In genomic region chr16:24206461-24206861, GRCm38 (mm10) we compare ENCODE assay signal across 12 mouse cellular contexts.
DNase-seq lines count a peak whose midpoint lies in the region; ATAC-seq lines count a peak whose summit lies in the region.
"Had no signal": no experiment of that assay in that cellular context is flagged by ENCODE, and none has a peak within 500 bp of the region (broad histone marks: within the 10 kb centered on the region; RNA-seq: fewer than 3 reads in every experiment).

No protein-coding gene starts in this region.

- H3K9ac ChIP-seq in kidney, embryonic 15.5 days: no peak overlapping the region
- H3K9ac ChIP-seq: heart, embryonic 12.5 days; neural tube, embryonic 12.5 days had no signal

- H3K27ac ChIP-seq in kidney, embryonic 15.5 days: no peak overlapping the region
- H3K27ac ChIP-seq in brown adipose tissue, adult 24 weeks (replicated peaks; ENCODE audit: low read depth, low read length): peak overlapping the region; percentile 57
- H3K27ac ChIP-seq: hindbrain, postnatal 0 days; neural tube, embryonic 12.5 days had no signal

- H3K4me1 ChIP-seq in kidney, embryonic 15.5 days: peaks cover 25% of the 10 kb centered on the region
- peaks cover 4% of the 10 kb centered on the region; the same call in 1 of the 2 replicates for H3K4me1 ChIP-seq in brown adipose tissue, adult 24 weeks (ENCODE audit: control insufficient read depth, insufficient read depth, insufficient read length, low read length)
- H3K4me1 ChIP-seq: neural tube, embryonic 12.5 days had no signal

- WGBS in kidney, embryonic 15.5 days: 66% methylated on average over 4 of the region's 4 CpGs

- H3K27me3 ChIP-seq in kidney, embryonic 15.5 days: no peaks in the 10 kb centered on the region
- H3K27me3 ChIP-seq: heart, embryonic 12.5 days; neural tube, embryonic 12.5 days had no signal

- H3K4me2 ChIP-seq in kidney, embryonic 15.5 days: no peak overlapping the region
- H3K4me2 ChIP-seq: heart, embryonic 12.5 days; liver, embryonic 11.5 days; neural tube, embryonic 12.5 days had no signal

- H3K9me3 ChIP-seq in kidney, embryonic 15.5 days (replicated peaks): no peaks in the 10 kb centered on the region
- H3K9me3 ChIP-seq: heart, embryonic 12.5 days; neural tube, embryonic 12.5 days had no signal

- ATAC-seq in kidney, embryonic 15.5 days (replicated peaks; ENCODE audit: low FRiP score): no peak
- ATAC-seq in CD4-positive, CD25-positive, alpha-beta regulatory T cell, adult 4 months: peak; percentile 16
- ATAC-seq: hindbrain, postnatal 0 days had no signal

- peak; percentile 20 for DNase-seq in kidney, adult 9 months
- peak; percentile 72 for DNase-seq in lung, postnatal 25 days (ENCODE audit: low spot score)
- DNase-seq in left cerebral cortex, adult 18-20 months (ENCODE audit: low spot score in 2 of 2): no peak
- DNase-seq in embryo, embryonic 10.5 days (ENCODE audit: low spot score): no peak
- DNase-seq: cerebellum, adult 18-20 months had no signal

- H3K36me3 ChIP-seq in kidney, embryonic 15.5 days: no peaks in the 10 kb centered on the region
- H3K36me3 ChIP-seq: heart, embryonic 12.5 days; neural tube, embryonic 12.5 days had no signal

- no peak overlapping the region for H3K4me3 ChIP-seq in kidney, embryonic 15.5 days (replicated peaks)
- no peak overlapping the region for H3K4me3 ChIP-seq in brown adipose tissue, adult 24 weeks (ENCODE audit: insufficient read depth, low read depth, low read length)
- H3K4me3 ChIP-seq: heart, embryonic 12.5 days; neural tube, embryonic 12.5 days had no signal

Comparison
In these comparisons a context has a peak if more than half of its experiments do, and no peak if none do; other contexts are left out.
1. DNase-seq: peak in kidney, adult 9 months (single experiment) and lung, postnatal 25 days (single experiment); none in left cerebral cortex, adult 18-20 months (0 of 2) and embryo, embryonic 10.5 days (single experiment).